Mouse (Mus musculus): Measurements from ENCODE around the gene Mast4. TPM values are rescaled to one million over a fixed set of nuclear protein-coding genes. Genes with fewer than 3 reads are reported as not detected.

The Mast4 gene
- total and polyA plus RNA-seq, 3 experiments, result 0.99 to 7.4 (median 6.1) TPM

DNA sequence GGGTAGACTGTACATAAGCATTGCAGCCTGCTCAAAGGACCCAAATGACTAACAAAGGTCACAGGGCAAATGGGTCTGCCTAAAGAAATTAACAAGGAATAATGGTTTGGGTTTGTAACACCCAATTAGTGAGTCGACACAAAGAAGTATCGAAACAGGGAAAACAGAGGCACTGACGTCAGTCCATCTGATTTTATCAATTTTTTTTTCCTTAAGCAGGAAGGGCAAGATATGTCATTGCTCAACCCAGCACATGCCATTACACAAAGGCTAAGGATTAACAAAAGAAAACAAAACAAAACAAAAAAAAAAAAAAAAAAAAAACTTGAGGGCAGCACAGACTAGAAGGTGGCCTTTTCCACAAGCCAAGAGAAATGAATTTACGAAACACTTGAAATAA lies 487.8 kb downstream of the Mast4 start:
- dilution Hi-C loops (cut with MboI; ENCODE audit: extremely low pct_ligation_motif_present, extremely low pct_unique_long_range_greater_than_20kb, low sequenced_read_pairs), result no loop called here

DNA sequence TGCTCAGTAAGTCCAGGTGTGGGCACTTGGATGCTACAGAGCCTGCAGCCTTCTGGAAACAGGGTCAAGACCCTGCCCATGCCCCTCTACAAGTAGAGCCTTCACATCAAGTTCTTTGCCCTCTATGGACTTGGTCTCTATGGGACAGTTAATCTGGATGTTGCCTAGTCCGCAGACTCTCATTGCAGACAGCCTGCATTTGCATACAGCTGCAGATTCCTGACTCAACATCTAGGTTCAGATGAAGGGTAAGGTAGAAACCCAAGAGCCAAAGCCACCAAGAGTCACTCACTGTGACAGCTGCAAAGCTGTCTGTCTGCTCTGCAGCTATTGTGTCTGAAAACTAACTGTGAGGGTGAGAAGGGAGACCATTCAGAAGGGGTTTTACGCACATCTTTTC lies 491.6 kb downstream of the Mast4 start:
- Histone ChIP-seq H3K27me3 (replicated peaks) (no peaks in the 10 kb centered on the region), H3K4me3 (replicated peaks in 1 of 3; ENCODE audit: low read depth in 2 of 3, low read length in 2 of 3, poor library complexity in 1 of 3) (no peak overlapping the region), H3K79me2 (replicated peaks; ENCODE audit: control insufficient read depth, extremely low read depth, insufficient read depth, poor library complexity, severe bottlenecking) (peaks cover 3% of the 10 kb centered on the region), H3K4me1 (ENCODE audit: control insufficient read depth in 1 of 2, insufficient read depth in 2 of 2) (peaks cover 15 to 28% of the 10 kb centered on the region in 2 experiments), H3K9me3 (replicated peaks; ENCODE audit: low read length) (no peaks in the 10 kb centered on the region), H3K9ac (ENCODE audit: insufficient read depth, low read depth) (no peak overlapping the region), H3K27ac (ENCODE audit: insufficient read depth, low read depth) (peak overlapping the region; percentile 24; the same call in 1 of the 2 replicates), H3K36me3 (replicated peaks in 1 of 2; ENCODE audit: control insufficient read depth in 1 of 2, insufficient read depth in 1 of 2, low read length in 1 of 2) (peaks cover 10 to 12% of the 10 kb centered on the region in 2 experiments), H3K4me2 (ENCODE audit: insufficient read depth, low read depth, poor library complexity, severe bottlenecking) (peak overlapping the region; percentile 79)
- dilution Hi-C loops (cut with MboI; ENCODE audit: extremely low pct_ligation_motif_present, extremely low pct_unique_long_range_greater_than_20kb, low sequenced_read_pairs) (no loop called here), in situ Hi-C loops (cut with MboI; ENCODE audit: low pct_ligation_motif_present, low pct_unique_long_range_greater_than_20kb, low sequenced_read_pairs) (loop anchor here (10.0 kb wide), 1 partner anchor 62 kb away; no protein-coding TSS in a partner anchor)
- DNase-seq (ENCODE audit: extremely low read depth), result peak; percentile 90
- TF ChIP-seq ELF1 (IDR thresholded peaks at IDR 0.05; ENCODE audit: low read depth, low read length), result no peak
- 0 out of 2 replicates have a peak, but pooled peaks have one; percentile 6 for TF ChIP-seq SMC3 (IDR thresholded peaks at IDR 0.05; ENCODE audit: low read depth, low read length)
- TF ChIP-seq HCFC1 (IDR thresholded peaks at IDR 0.05; ENCODE audit: low read depth, low read length), result peak; percentile 38; the same call in 1 of the 2 replicates
- TF ChIP-seq TCF12 (IDR thresholded peaks at IDR 0.05; ENCODE audit: low read depth, low read length), result peak; percentile 83
- TF ChIP-seq TBP (conservative IDR thresholded peaks at IDR 0.05; ENCODE audit: low read depth, low read length), result peak; percentile 90
- TF ChIP-seq MAFK (IDR thresholded peaks at IDR 0.05; ENCODE audit: insufficient replicate concordance, low read length), result peak; percentile 90
- 0 out of 2 replicates have a peak, but pooled peaks have one; percentile 34 for TF ChIP-seq MYC (IDR thresholded peaks at IDR 0.05; ENCODE audit: low read depth, low read length)
- TF ChIP-seq MAZ (IDR thresholded peaks at IDR 0.05; ENCODE audit: low read depth, low read length), result no peak
- TF ChIP-seq UBTF (IDR thresholded peaks at IDR 0.05; ENCODE audit: low read depth, low read length), result no peak
- TF ChIP-seq CHD1 (IDR thresholded peaks at IDR 0.05; ENCODE audit: low read depth, low read length), result no peak
- 0 out of 2 replicates have a peak, but pooled peaks have one; percentile 28 for TF ChIP-seq NRF1 (IDR thresholded peaks at IDR 0.05; ENCODE audit: low read depth, low read length)
- TF ChIP-seq SIN3A (IDR thresholded peaks at IDR 0.05; ENCODE audit: low read length), result peak; percentile 53
- no peak for TF ChIP-seq KAT2A (IDR thresholded peaks at IDR 0.05; ENCODE audit: insufficient replicate concordance, low read length)
- peak; percentile 62 for TF ChIP-seq BHLHE40 (IDR thresholded peaks at IDR 0.05; ENCODE audit: low read depth, low read length)
- peak; percentile 17; the same call in 1 of the 2 replicates for TF ChIP-seq RCOR1 (conservative IDR thresholded peaks at IDR 0.05; ENCODE audit: low read depth, low read length)
- TF ChIP-seq JUND (conservative IDR thresholded peaks at IDR 0.05; ENCODE audit: low read depth, low read length), result 0 out of 2 replicates have a peak, but pooled peaks have one; percentile 24
- peak; percentile 73 for TF ChIP-seq IRF4 (IDR thresholded peaks at IDR 0.05; ENCODE audit: low read depth, low read length)
- TF ChIP-seq ETS1 (conservative IDR thresholded peaks at IDR 0.05; ENCODE audit: low read depth, low read length), result peak; percentile 93
- no peak for TF ChIP-seq ZNF384 (IDR thresholded peaks at IDR 0.05; ENCODE audit: low read depth, low read length)
- TF ChIP-seq EP300 (IDR thresholded peaks at IDR 0.05; ENCODE audit: low read length), result peak; percentile 81
- TF ChIP-seq JUN (IDR thresholded peaks at IDR 0.05; ENCODE audit: insufficient read depth, low read depth, low read length), result 0 out of 2 replicates have a peak, but pooled peaks have one; percentile 26
- TF ChIP-seq MEF2A (IDR thresholded peaks at IDR 0.05; ENCODE audit: borderline replicate concordance, low read depth, low read length), result peak; percentile 59
- peak; percentile 43; the same call in 1 of the 2 replicates for TF ChIP-seq POLR2A (IDR thresholded peaks at IDR 0.05; ENCODE audit: low read depth, low read length)
- no peak for TF ChIP-seq MAX (IDR thresholded peaks at IDR 0.05; ENCODE audit: low read length)
- TF ChIP-seq RAD21 (IDR thresholded peaks at IDR 0.05; ENCODE audit: low read depth, low read length), result peak; percentile 3

More for the DNA sequence above, 487.8 kb downstream of the Mast4 start:
- TF ChIP-seq ZNF384 (IDR thresholded peaks at IDR 0.05; ENCODE audit: low read depth, low read length), result no peak
- TF ChIP-seq ZMIZ1 (IDR thresholded peaks at IDR 0.05; ENCODE audit: low read depth, low read length), result no peak
- no peak for TF ChIP-seq E2F4 (IDR thresholded peaks at IDR 0.05; ENCODE audit: insufficient replicate concordance, low read depth, low read length)
- TF ChIP-seq ETS1 (conservative IDR thresholded peaks at IDR 0.05; ENCODE audit: low read depth, low read length), result no peak
- Histone ChIP-seq H3K4me3 (replicated peaks in 1 of 3; ENCODE audit: low read depth in 2 of 3, low read length in 2 of 3, poor library complexity in 1 of 3) (no peak overlapping the region), H3K79me2 (replicated peaks; ENCODE audit: control insufficient read depth, extremely low read depth, insufficient read depth, poor library complexity, severe bottlenecking) (peaks cover 5% of the 10 kb centered on the region; the same call in 1 of the 2 replicates), H3K9ac (ENCODE audit: insufficient read depth, low read depth) (no peak overlapping the region), H3K4me2 (ENCODE audit: insufficient read depth, low read depth, poor library complexity, severe bottlenecking) (no peak overlapping the region), H3K36me3 (replicated peaks in 1 of 2; ENCODE audit: control insufficient read depth in 1 of 2, insufficient read depth in 1 of 2, low read length in 1 of 2) (peaks cover 4% of the 10 kb centered on the region in 2 experiments), H3K9me3 (replicated peaks; ENCODE audit: low read length) (no peaks in the 10 kb centered on the region), H3K27ac (ENCODE audit: insufficient read depth, low read depth) (no peak overlapping the region), H3K4me1 (ENCODE audit: control insufficient read depth in 1 of 2, insufficient read depth in 2 of 2) (peaks cover 10 to 21% of the 10 kb centered on the region in 2 experiments), H3K27me3 (replicated peaks) (no peaks in the 10 kb centered on the region)
- no peak for DNase-seq (ENCODE audit: extremely low read depth)
- in situ Hi-C loops (cut with MboI; ENCODE audit: low pct_ligation_motif_present, low pct_unique_long_range_greater_than_20kb, low sequenced_read_pairs), result loop anchor here (10.0 kb wide), 1 partner anchor 58 kb away; no protein-coding TSS in a partner anchor

Data from CH12.LX (cell line).